Mouse (Mus musculus) ES-Bruce4 (cell line): ENCODE measurements around the gene Mdga1.

Experiments used
- CTCF ChIP-seq: IDR thresholded peaks from one replicate; pipeline ENCODE4 v1.8.1; 2011; ENCODE audit warnings: low read depth, low read length
- POLR2A ChIP-seq: IDR thresholded peaks from one replicate; pipeline ENCODE4 v1.8.1; 2011; ENCODE audit warnings: low read length; ENCODE audit not compliant: insufficient read depth

GRCm38 (mm10) chr17:29994459-29994858 is 24.6 kb upstream of the Mdga1 start:
- TF ChIP-seq CTCF: no peak
- no peak for TF ChIP-seq POLR2A
